Mouse (Mus musculus) olfactory bulb, adult 2 months (tissue): Measurements from ENCODE around the gene Gapdh.

ENCODE experiments used
- CTCF ChIP-seq: fragments of 200-500 bp; IDR thresholded peaks from 2 replicates; pipeline ENCODE4 v1.5.1; 2012; ENCODE audit warnings: low read depth, mild to moderate bottlenecking, low read length, moderate library complexity; ENCODE audit not compliant: insufficient read depth
- POLR2A ChIP-seq: fragments of 200-500 bp; IDR thresholded peaks from 2 replicates; pipeline ENCODE4 v1.6.1; 2012; ENCODE audit warnings: mild to moderate bottlenecking, low read depth, low read length, moderate library complexity; ENCODE audit not compliant: insufficient read depth

GRCm38 (mm10) chr6:125149569-125149950 lies 16.7 kb downstream of the Gapdh start:
- no peak for TF ChIP-seq POLR2A
- TF ChIP-seq CTCF = no peak
